Mouse (Mus musculus) neural tube, embryonic 15.5 days (tissue): ENCODE measurements at regions not wholly inside any gene's neighbourhood (a gene's known extent, or its start where the extent isn't known, plus 50 kb on each side); places are given as distances from the start of the nearest gene placed in this dataset.

Experiments used
- ATAC-seq: fragments of 200-750 bp; cut with Nextera tagmentation; 2 replicates; pipeline ENCODE4 v1.8.0; 2017; ENCODE audit warnings: mild to moderate bottlenecking, moderate TSS enrichment, moderate library complexity; ENCODE audit not compliant: low FRiP score
- H3K27ac ChIP-seq: fragments of 300-500 bp; sonication (generic); replicated peaks from 2 replicates; pipeline ENCODE4 v1.5.1; 2015; ENCODE audit warnings: mild to moderate bottlenecking, inconsistent platforms
- H3K27me3 ChIP-seq: fragments of 300-500 bp; sonication (generic); replicated peaks from 2 replicates; pipeline ENCODE4 v1.6.1; 2015; ENCODE audit warnings: inconsistent platforms
- H3K36me3 ChIP-seq: fragments of 300-500 bp; sonication (generic); 2 replicates; pipeline ENCODE4 v1.6.1; 2015; ENCODE audit warnings: inconsistent platforms
- H3K4me1 ChIP-seq: fragments of 300-500 bp; sonication (generic); 2 replicates; pipeline ENCODE4 v1.6.1; 2015; ENCODE audit warnings: inconsistent platforms
- H3K4me2 ChIP-seq: fragments of 300-500 bp; sonication (generic); 2 replicates; pipeline ENCODE4 v1.6.1; 2015; ENCODE audit warnings: inconsistent platforms, mild to moderate bottlenecking, moderate library complexity
- H3K4me3 ChIP-seq: fragments of 300-500 bp; sonication (generic); replicated peaks from 2 replicates; pipeline ENCODE4 v1.5.1; 2015; ENCODE audit warnings: mild to moderate bottlenecking, inconsistent platforms
- H3K9ac ChIP-seq: fragments of 300-500 bp; sonication (generic); replicated peaks from 2 replicates; pipeline ENCODE4 v1.6.1; 2015; ENCODE audit warnings: mild to moderate bottlenecking, inconsistent platforms
- H3K9me3 ChIP-seq: fragments of 300-500 bp; sonication (generic); replicated peaks from 2 replicates; pipeline ENCODE4 v1.6.1; 2016; ENCODE audit warnings: inconsistent platforms
- WGBS: fragments of 180-500 bp; shearing (Covaris S2); methylation state at CpG from one replicate; pipeline ENCODE4 v1.1.7; 2015; ENCODE audit warnings: mixed read lengths; 5-methylcytosine and 5-hydroxymethylcytosine counted together

GRCm38 (mm10) chr3:52181326-52182101, 76.6 kb upstream of the Maml3 start:
- Histone ChIP-seq H3K4me1 (peaks cover 39% of the 10 kb centered on the region), H3K9me3 (no peaks in the 10 kb centered on the region), H3K27me3 (no peaks in the 10 kb centered on the region), H3K36me3 (no peaks in the 10 kb centered on the region), H3K4me3 (no peak overlapping the region), H3K9ac (no peak overlapping the region), H3K27ac (peak overlapping the region; percentile 86), H3K4me2 (no peak overlapping the region)
- no peak for ATAC-seq
- 79% methylated on average over 9 of the region's 9 CpGs for WGBS

GRCm38 (mm10) chr3:52184241-52184640, 79.4 kb upstream of the Maml3 start:
- H3K4me2 ChIP-seq = no peak overlapping the region
- WGBS = 55% methylated on average over 12 of the region's 12 CpGs

GRCm38 (mm10) chr3:52185351-52185750, 80.5 kb upstream of the Maml3 start:
- Histone ChIP-seq H3K9me3 (no peaks in the 10 kb centered on the region), H3K27me3 (no peaks in the 10 kb centered on the region), H3K9ac (no peak overlapping the region), H3K4me1 (peaks cover 23% of the 10 kb centered on the region), H3K36me3 (no peaks in the 10 kb centered on the region), H3K4me3 (no peak overlapping the region), H3K4me2 (no peak overlapping the region), H3K27ac (no peak overlapping the region)
- WGBS = 15% methylated on average over 2 of the region's 2 CpGs
- no peak for ATAC-seq

More at GRCm38 (mm10) chr3:52184241-52184640, 79.4 kb upstream of the Maml3 start:
- Histone ChIP-seq H3K27ac (no peak overlapping the region), H3K4me1 (peaks cover 34% of the 10 kb centered on the region), H3K4me3 (no peak overlapping the region), H3K36me3 (no peaks in the 10 kb centered on the region), H3K9me3 (no peaks in the 10 kb centered on the region), H3K9ac (no peak overlapping the region), H3K27me3 (no peaks in the 10 kb centered on the region)
- ATAC-seq = no peak

GRCm38 (mm10) chr3:52187401-52187801, 80.7 kb upstream of the Foxo1 start:
- Histone ChIP-seq H3K9me3 (no peaks in the 10 kb centered on the region), H3K4me2 (no peak overlapping the region), H3K4me1 (peaks cover 10% of the 10 kb centered on the region; the same call in 1 of the 2 replicates), H3K9ac (no peak overlapping the region), H3K36me3 (no peaks in the 10 kb centered on the region), H3K27ac (no peak overlapping the region), H3K4me3 (no peak overlapping the region), H3K27me3 (no peaks in the 10 kb centered on the region)
- ATAC-seq = no peak
- WGBS = 28% methylated on average over 4 of the region's 4 CpGs

GRCm38 (mm10) chr3:52188303-52188702, 79.8 kb upstream of the Foxo1 start:
- Histone ChIP-seq H3K9ac (no peak overlapping the region), H3K27me3 (no peaks in the 10 kb centered on the region), H3K36me3 (no peaks in the 10 kb centered on the region), H3K9me3 (no peaks in the 10 kb centered on the region), H3K4me1 (peaks cover 12% of the 10 kb centered on the region; the same call in 1 of the 2 replicates), H3K27ac (no peak overlapping the region), H3K4me2 (no peak overlapping the region), H3K4me3 (no peak overlapping the region)
- WGBS = 88% methylated on average over 6 of the region's 6 CpGs
- no peak for ATAC-seq

GRCm38 (mm10) chr3:52189016-52189415, 79.1 kb upstream of the Foxo1 start:
- WGBS = 93% methylated on average over 6 of the region's 6 CpGs
- H3K27me3 ChIP-seq = no peaks in the 10 kb centered on the region
- ATAC-seq = no peak
- H3K4me1 ChIP-seq = peaks cover 12% of the 10 kb centered on the region; the same call in 1 of the 2 replicates
- H3K36me3 ChIP-seq = no peaks in the 10 kb centered on the region
- H3K27ac ChIP-seq = no peak overlapping the region
- no peak overlapping the region for H3K9ac ChIP-seq
- H3K9me3 ChIP-seq = no peaks in the 10 kb centered on the region
- H3K4me3 ChIP-seq = no peak overlapping the region
- H3K4me2 ChIP-seq = no peak overlapping the region

GRCm38 (mm10) chr3:52190021-52190420, 78.1 kb upstream of the Foxo1 start:
- 89% methylated on average over 7 of the region's 7 CpGs for WGBS
- Histone ChIP-seq H3K27me3 (no peaks in the 10 kb centered on the region), H3K4me3 (no peak overlapping the region), H3K9ac (no peak overlapping the region), H3K36me3 (no peaks in the 10 kb centered on the region), H3K4me2 (no peak overlapping the region), H3K27ac (no peak overlapping the region), H3K9me3 (no peaks in the 10 kb centered on the region), H3K4me1 (0 out of 2 replicates have a peak, but pooled peaks cover 12% of the 10 kb centered on the region)
- no peak for ATAC-seq

- Histone ChIP-seq H3K4me1 (peaks cover 19% of the 10 kb centered on the region), H3K9me3 (no peaks in the 10 kb centered on the region), H3K27ac (no peak overlapping the region), H3K27me3 (no peaks in the 10 kb centered on the region), H3K36me3 (no peaks in the 10 kb centered on the region), H3K4me3 (no peak overlapping the region), H3K4me2 (no peak overlapping the region), H3K9ac (no peak overlapping the region)
- WGBS = 73% methylated on average over 7 of the region's 7 CpGs
- no peak for ATAC-seq
Observed at GRCm38 (mm10) chr3:52193026-52193425, 75.1 kb upstream of the Foxo1 start.

- no peak overlapping the region for H3K4me3 ChIP-seq
- no peak overlapping the region for H3K4me2 ChIP-seq
- H3K27ac ChIP-seq = no peak overlapping the region
- no peaks in the 10 kb centered on the region for H3K36me3 ChIP-seq
- no peak overlapping the region for H3K9ac ChIP-seq
- H3K27me3 ChIP-seq = no peaks in the 10 kb centered on the region
- WGBS = 89% methylated on average over 10 of the region's 10 CpGs
- H3K9me3 ChIP-seq = no peaks in the 10 kb centered on the region
- no peak for ATAC-seq
- peaks cover 19% of the 10 kb centered on the region for H3K4me1 ChIP-seq
Observed at GRCm38 (mm10) chr3:52194216-52194615, 73.9 kb upstream of the Foxo1 start.

GRCm38 (mm10) chr3:52195486-52195885, 72.7 kb upstream of the Foxo1 start:
- Histone ChIP-seq H3K9me3 (no peaks in the 10 kb centered on the region), H3K27ac (peak overlapping the region; percentile 91; the same call in 1 of the 2 replicates), H3K36me3 (no peaks in the 10 kb centered on the region), H3K4me2 (peak overlapping the region; percentile 81), H3K27me3 (no peaks in the 10 kb centered on the region), H3K9ac (peak overlapping the region; percentile 59), H3K4me1 (peaks cover 22% of the 10 kb centered on the region), H3K4me3 (peak overlapping the region; percentile 42)
- ATAC-seq = no peak
- 57% methylated on average over 3 of the region's 3 CpGs for WGBS

GRCm38 (mm10) chr3:52196047-52196935, 71.8 kb upstream of the Foxo1 start:
- 1% methylated on average over 33 of the region's 39 CpGs for WGBS
- Histone ChIP-seq H3K27ac (peak overlapping the region; percentile 91), H3K36me3 (no peaks in the 10 kb centered on the region), H3K4me2 (peak overlapping the region; percentile 81), H3K4me3 (peak overlapping the region; percentile 42), H3K9ac (peak overlapping the region; percentile 59), H3K4me1 (peaks cover 22% of the 10 kb centered on the region), H3K27me3 (no peaks in the 10 kb centered on the region), H3K9me3 (no peaks in the 10 kb centered on the region)
- peak; percentile 84 for ATAC-seq

- 40% methylated on average over 2 of the region's 2 CpGs for WGBS
- H3K27me3 ChIP-seq = no peaks in the 10 kb centered on the region
- H3K36me3 ChIP-seq = no peaks in the 10 kb centered on the region
- peak; percentile 1; the same call in 1 of the 2 replicates for ATAC-seq
- peaks cover 22% of the 10 kb centered on the region for H3K4me1 ChIP-seq
- H3K27ac ChIP-seq = peak overlapping the region; percentile 91
- peak overlapping the region; percentile 81 for H3K4me2 ChIP-seq
- H3K9ac ChIP-seq = peak overlapping the region; percentile 32; the same call in 1 of the 2 replicates
- no peak overlapping the region for H3K4me3 ChIP-seq
- H3K9me3 ChIP-seq = no peaks in the 10 kb centered on the region
Observed at GRCm38 (mm10) chr3:52196936-52197246, 71.2 kb upstream of the Foxo1 start.
